Mouse (Mus musculus): ENCODE data around the gene Myl4. TPM values are rescaled to one million over a fixed set of nuclear protein-coding genes. Genes with fewer than 3 reads are reported as not detected.
"Not testable (repeated sequence)": the region's sequence is repeated elsewhere in the genome, so short reads cannot be mapped to it uniquely, and the experiment has no call there.

Gene Myl4
- polyA plus RNA-seq, 1 experiment = 0.86 TPM

- peaks cover 3% of the 10 kb centered on the region for H3K36me3 ChIP-seq (replicated peaks; ENCODE audit: low read length)
- peaks cover 42% of the 10 kb centered on the region for H3K27me3 ChIP-seq (replicated peaks)
- peaks cover 10% of the 10 kb centered on the region for H3K9me3 ChIP-seq
- TF ChIP-seq GATA1 (IDR thresholded peaks at IDR 0.05; ENCODE audit: borderline replicate concordance, low read length) (no peak), FLI1 (IDR thresholded peaks at IDR 0.05; ENCODE audit: low read length) (no peak)
- H3K4me3 ChIP-seq (replicated peaks) = no peak overlapping the region
- H3K4me1 ChIP-seq = peaks cover 39% of the 10 kb centered on the region
These were observed 17.9 kb downstream of the Myl4 start for GRCm38 (mm10) chr11:104568326-104568725.

- Histone ChIP-seq H3K9me3 (peaks cover 10% of the 10 kb centered on the region), H3K4me1 (peaks cover 39% of the 10 kb centered on the region), H3K27me3 (replicated peaks) (peaks cover 36% of the 10 kb centered on the region)
- not testable (repeated sequence) for H3K4me3 ChIP-seq (replicated peaks); H3K36me3 ChIP-seq (replicated peaks; ENCODE audit: low read length)
These were observed 20.1 kb downstream of the Myl4 start for GRCm38 (mm10) chr11:104570515-104570914.

GRCm38 (mm10) chr11:104571373-104571772, 20.9 kb downstream of the Myl4 start:
- Histone ChIP-seq H3K4me1 (peaks cover 35% of the 10 kb centered on the region), H3K9me3 (peaks cover 10% of the 10 kb centered on the region), H3K27me3 (replicated peaks) (peaks cover 32% of the 10 kb centered on the region), H3K4me3 (replicated peaks) (peak overlapping the region; percentile 88)
- H3K36me3 ChIP-seq (replicated peaks; ENCODE audit: low read length) = not testable (repeated sequence)

- TF ChIP-seq GATA1 (IDR thresholded peaks at IDR 0.05; ENCODE audit: borderline replicate concordance, low read length) = no peak
- no peak for TF ChIP-seq FLI1 (IDR thresholded peaks at IDR 0.05; ENCODE audit: low read length)
These were observed 21.6 kb downstream of the Myl4 start for GRCm38 (mm10) chr11:104572091-104572490.

GRCm38 (mm10) chr11:104572566-104572965, 22.1 kb downstream of the Myl4 start:
- Histone ChIP-seq H3K4me3 (replicated peaks) (no peak overlapping the region), H3K36me3 (replicated peaks; ENCODE audit: low read length) (peaks cover 3% of the 10 kb centered on the region), H3K9me3 (peaks cover 10% of the 10 kb centered on the region), H3K27me3 (replicated peaks) (peaks cover 33% of the 10 kb centered on the region), H3K4me1 (peaks cover 40% of the 10 kb centered on the region)
- TF ChIP-seq FLI1 (IDR thresholded peaks at IDR 0.05; ENCODE audit: low read length) = no peak
- no peak for TF ChIP-seq GATA1 (IDR thresholded peaks at IDR 0.05; ENCODE audit: borderline replicate concordance, low read length)

More at GRCm38 (mm10) chr11:104572091-104572490, 21.6 kb downstream of the Myl4 start:
- Histone ChIP-seq H3K4me3 (replicated peaks) (peak overlapping the region; percentile 38), H3K36me3 (replicated peaks; ENCODE audit: low read length) (peaks cover 3% of the 10 kb centered on the region), H3K27me3 (replicated peaks) (peaks cover 33% of the 10 kb centered on the region), H3K4me1 (peaks cover 35% of the 10 kb centered on the region), H3K9me3 (peaks cover 10% of the 10 kb centered on the region)

- H3K4me3 ChIP-seq (replicated peaks) = no peak overlapping the region
- TF ChIP-seq GATA1 (IDR thresholded peaks at IDR 0.05; ENCODE audit: borderline replicate concordance, low read length) (no peak), FLI1 (IDR thresholded peaks at IDR 0.05; ENCODE audit: low read length) (no peak)
- H3K36me3 ChIP-seq (replicated peaks; ENCODE audit: low read length) = no peaks in the 10 kb centered on the region
- peaks cover 69% of the 10 kb centered on the region for H3K4me1 ChIP-seq
- no peaks in the 10 kb centered on the region for H3K9me3 ChIP-seq
- H3K27me3 ChIP-seq (replicated peaks) = peaks cover 55% of the 10 kb centered on the region
These were observed 26.5 kb downstream of the Myl4 start for GRCm38 (mm10) chr11:104576772-104577612.

GRCm38 (mm10) chr11:104578074-104578473, 27.6 kb downstream of the Myl4 start:
- Histone ChIP-seq H3K9me3 (no peaks in the 10 kb centered on the region), H3K27me3 (replicated peaks) (peaks cover 55% of the 10 kb centered on the region), H3K36me3 (replicated peaks; ENCODE audit: low read length) (no peaks in the 10 kb centered on the region), H3K4me1 (peaks cover 69% of the 10 kb centered on the region), H3K4me3 (replicated peaks) (no peak overlapping the region)
- TF ChIP-seq FLI1 (IDR thresholded peaks at IDR 0.05; ENCODE audit: low read length) = no peak
- TF ChIP-seq GATA1 (IDR thresholded peaks at IDR 0.05; ENCODE audit: borderline replicate concordance, low read length) = no peak

- no peaks in the 10 kb centered on the region for H3K9me3 ChIP-seq
- H3K27me3 ChIP-seq (replicated peaks) = peaks cover 62% of the 10 kb centered on the region
- no peaks in the 10 kb centered on the region for H3K36me3 ChIP-seq (replicated peaks; ENCODE audit: low read length)
- no peak for TF ChIP-seq FLI1 (IDR thresholded peaks at IDR 0.05; ENCODE audit: low read length)
- TF ChIP-seq GATA1 (IDR thresholded peaks at IDR 0.05; ENCODE audit: borderline replicate concordance, low read length) = no peak
- peaks cover 75% of the 10 kb centered on the region for H3K4me1 ChIP-seq
- peak overlapping the region; percentile 24 for H3K4me3 ChIP-seq (replicated peaks)
These were observed 28.6 kb downstream of the Myl4 start for GRCm38 (mm10) chr11:104579084-104579483.

GRCm38 (mm10) chr11:104579575-104579974, 29.1 kb downstream of the Myl4 start:
- TF ChIP-seq FLI1 (IDR thresholded peaks at IDR 0.05; ENCODE audit: low read length) (no peak), GATA1 (IDR thresholded peaks at IDR 0.05; ENCODE audit: borderline replicate concordance, low read length) (no peak)
- Histone ChIP-seq H3K4me3 (replicated peaks) (no peak overlapping the region), H3K27me3 (replicated peaks) (peaks cover 67% of the 10 kb centered on the region), H3K36me3 (replicated peaks; ENCODE audit: low read length) (no peaks in the 10 kb centered on the region), H3K9me3 (no peaks in the 10 kb centered on the region), H3K4me1 (peaks cover 70% of the 10 kb centered on the region)

GRCm38 (mm10) chr11:104580091-104580490, 29.6 kb downstream of the Myl4 start:
- no peak for TF ChIP-seq FLI1 (IDR thresholded peaks at IDR 0.05; ENCODE audit: low read length)
- TF ChIP-seq GATA1 (IDR thresholded peaks at IDR 0.05; ENCODE audit: borderline replicate concordance, low read length) = no peak
- Histone ChIP-seq H3K36me3 (replicated peaks; ENCODE audit: low read length) (no peaks in the 10 kb centered on the region), H3K27me3 (replicated peaks) (peaks cover 71% of the 10 kb centered on the region), H3K4me3 (replicated peaks) (no peak overlapping the region), H3K9me3 (no peaks in the 10 kb centered on the region), H3K4me1 (peaks cover 70% of the 10 kb centered on the region)

All from megakaryocyte, embryonic 14.5 days (primary cell).